Mouse (Mus musculus): ENCODE results near the gene Rfx6. TPM values are rescaled to one million over a fixed set of nuclear protein-coding genes. Genes with fewer than 3 reads are reported as not detected.

Rfx6 gene
- polyA plus RNA-seq, 1 experiment from 2014 or later: not detected

GRCm38 (mm10) chr10:51768445-51768844 lies 90.9 kb downstream of the Rfx6 start:
- no peak for ATAC-seq (ENCODE audit: insufficient number of reproducible peaks, low FRiP score, low TSS enrichment, low read depth)
- H3K27ac ChIP-seq: no peak overlapping the region
- WGBS: 61% methylated on average over 5 of the region's 5 CpGs

GRCm38 (mm10) chr10:51769252-51769651 lies 91.7 kb downstream of the Rfx6 start:
- H3K9ac ChIP-seq: no peak overlapping the region
- ATAC-seq (ENCODE audit: insufficient number of reproducible peaks, low FRiP score, low TSS enrichment, low read depth): no peak
- WGBS: 36% methylated on average over 7 of the region's 7 CpGs

More at GRCm38 (mm10) chr10:51768445-51768844, 90.9 kb downstream of the Rfx6 start:
- Histone ChIP-seq H3K4me2 (no peak overlapping the region), H3K4me3 (no peak overlapping the region), H3K9ac (no peak overlapping the region), H3K27me3 (no peaks in the 10 kb centered on the region), H3K4me1 (no peaks in the 10 kb centered on the region), H3K9me3 (no peaks in the 10 kb centered on the region), H3K36me3 (no peaks in the 10 kb centered on the region)

DNA sequence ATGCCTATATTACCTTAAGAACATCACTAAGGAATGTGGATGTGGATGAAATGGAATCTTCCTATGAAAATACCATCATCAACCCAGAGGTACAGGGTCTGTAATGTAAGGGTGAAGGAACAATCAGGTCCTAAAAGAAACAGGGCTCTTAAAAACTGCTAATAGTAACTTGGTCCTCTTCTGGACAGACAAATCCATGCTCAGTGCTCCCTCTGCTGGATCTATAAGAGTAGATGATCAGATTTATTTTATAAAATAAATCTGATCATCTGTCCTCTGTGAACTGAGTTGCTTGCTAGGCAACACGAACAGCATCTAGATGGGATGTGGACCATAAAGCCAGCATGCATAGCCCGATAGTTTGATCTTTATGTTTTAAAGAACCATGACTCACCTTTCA lies 102.1 kb downstream of the Rfx6 start:
- Histone ChIP-seq H3K27ac (no peak overlapping the region), H3K36me3 (no peaks in the 10 kb centered on the region), H3K4me1 (no peaks in the 10 kb centered on the region), H3K4me2 (no peak overlapping the region), H3K9me3 (no peaks in the 10 kb centered on the region), H3K4me3 (no peak overlapping the region), H3K9ac (no peak overlapping the region), H3K27me3 (no peaks in the 10 kb centered on the region)
- ATAC-seq (ENCODE audit: insufficient number of reproducible peaks, low FRiP score, low TSS enrichment, low read depth): no peak
- 71% methylated on average over 2 of the region's 2 CpGs for WGBS

More at GRCm38 (mm10) chr10:51769252-51769651, 91.7 kb downstream of the Rfx6 start:
- Histone ChIP-seq H3K4me1 (no peaks in the 10 kb centered on the region), H3K27me3 (no peaks in the 10 kb centered on the region), H3K9me3 (no peaks in the 10 kb centered on the region), H3K4me2 (no peak overlapping the region), H3K36me3 (no peaks in the 10 kb centered on the region), H3K4me3 (no peak overlapping the region), H3K27ac (no peak overlapping the region)

Other genes starting within 250 kb of the Rfx6 start
- 0.29 and 3.1 TPM in 2 replicates for gene Gm49339, start 197.1 kb upstream of the Rfx6 start, polyA plus RNA-seq (2015; fragmentation: Nextera tagmentation; extraction: Ambion mirVana)
- gene Lilr4b, start 197.1 kb upstream of the Rfx6 start, polyA plus RNA-seq (2015; fragmentation: Nextera tagmentation; extraction: Ambion mirVana): 3.1 and 3.4 TPM in 2 replicates
- gene Lilrb4a, start 186.8 kb upstream of the Rfx6 start, polyA plus RNA-seq (2015; fragmentation: Nextera tagmentation; extraction: Ambion mirVana): 5.7 and 6.4 TPM in 2 replicates
- 0.68 and 0.97 TPM in 2 replicates for gene Fam162b, start 87.2 kb upstream of the Rfx6 start, polyA plus RNA-seq (2015; fragmentation: Nextera tagmentation; extraction: Ambion mirVana)
- gene Gprc6a, start 46.3 kb upstream of the Rfx6 start, polyA plus RNA-seq (2015; fragmentation: Nextera tagmentation; extraction: Ambion mirVana): 0.05 TPM in 1 of 2 replicates, not detected in the other